9 mouse cellular contexts compared by ENCODE assay signal in genomic region chr1:38262362-38263154, GRCm38 (mm10).
DNase-seq lines count a peak whose midpoint lies in the region; ATAC-seq lines count a peak whose summit lies in the region.
"Had no signal": no experiment of that assay in that cellular context is flagged by ENCODE, and none has a peak within 500 bp of the region (broad histone marks: within the 10 kb centered on the region; RNA-seq: fewer than 3 reads in every experiment).

No protein-coding gene starts in this region.

- DNase-seq in cerebellum, postnatal 10 days = peak; percentile 57 to 69
- no peak for DNase-seq in cerebellum, adult 8-10 months
- peak; percentile 15 for DNase-seq in retina, embryonic 14.5 days (ENCODE audit: low spot score)
- DNase-seq in retina, postnatal 1 day = no peak
- DNase-seq in thymus, postnatal 10 days (ENCODE audit: low spot score in 2 of 2) = no peak
- no peak for DNase-seq in spleen, postnatal 36 days (ENCODE audit: low spot score in 2 of 2)

- 51% methylated on average over 11 of the region's 11 CpGs for WGBS in limb, embryonic 12.5 days
- 55% methylated on average over 11 of the region's 11 CpGs for WGBS in stomach, embryonic 16.5 days

- H3K27me3 ChIP-seq in limb, embryonic 12.5 days = no peaks in the 10 kb centered on the region
- no peaks in the 10 kb centered on the region for H3K27me3 ChIP-seq in stomach, embryonic 16.5 days (ENCODE audit: control insufficient read depth, insufficient read depth, low read length)

- peaks cover 64% of the 10 kb centered on the region for H3K4me1 ChIP-seq in limb, embryonic 12.5 days (replicated peaks)
- 0 out of 2 replicates have a peak, but pooled peaks cover 5% of the 10 kb centered on the region for H3K4me1 ChIP-seq in stomach, embryonic 16.5 days (ENCODE audit: control insufficient read depth, insufficient read depth, low read length)

- peak overlapping the region; percentile 85 for H3K27ac ChIP-seq in limb, embryonic 12.5 days
- no peak overlapping the region for H3K27ac ChIP-seq in stomach, embryonic 16.5 days (ENCODE audit: low read length)

- peaks cover 34% of the 10 kb centered on the region for H3K36me3 ChIP-seq in limb, embryonic 12.5 days
- H3K36me3 ChIP-seq in stomach, embryonic 16.5 days (ENCODE audit: control insufficient read depth, insufficient read depth, low read length) = no peaks in the 10 kb centered on the region

- H3K9me3 ChIP-seq in limb, embryonic 12.5 days = 0 out of 2 replicates have a peak, but pooled peaks cover 10% of the 10 kb centered on the region
- H3K9me3 ChIP-seq in stomach, embryonic 16.5 days (replicated peaks; ENCODE audit: control insufficient read depth, low read length) = no peaks in the 10 kb centered on the region

- peak overlapping the region; percentile 16; the same call in 1 of the 2 replicates for H3K4me2 ChIP-seq in limb, embryonic 12.5 days
- no peak overlapping the region for H3K4me2 ChIP-seq in stomach, embryonic 16.5 days (ENCODE audit: low read depth, low read length)

- H3K4me3 ChIP-seq in limb, embryonic 12.5 days (replicated peaks) = no peak overlapping the region
- no peak overlapping the region for H3K4me3 ChIP-seq in stomach, embryonic 16.5 days (replicated peaks; ENCODE audit: low read length)
- H3K4me3 ChIP-seq: myocyte had no signal

- no peak overlapping the region for H3K9ac ChIP-seq in limb, embryonic 12.5 days (replicated peaks)
- H3K9ac ChIP-seq in stomach, embryonic 16.5 days (ENCODE audit: low read length) = no peak overlapping the region

- peak; percentile 83 for ATAC-seq in limb, embryonic 12.5 days (ENCODE audit: insufficient number of reproducible peaks, insufficient read depth, low FRiP score, low TSS enrichment, low read depth)
- ATAC-seq in stomach, embryonic 16.5 days (ENCODE audit: insufficient read depth, low FRiP score) = peak; percentile 37; the same call in 1 of the 2 replicates

Comparison
In these comparisons a context has a peak if more than half of its experiments do, and no peak if none do; other contexts are left out.
1. DNase-seq: peak in cerebellum, postnatal 10 days (2 of 2) and retina, embryonic 14.5 days (single experiment); none in cerebellum, adult 8-10 months (single experiment), retina, postnatal 1 day (single experiment), thymus, postnatal 10 days (0 of 2) and spleen, postnatal 36 days (0 of 2).